ENCODE assay signal across 8 mouse cellular contexts in genomic region chr7:114275372-114276004, GRCm38 (mm10). TPM values are rescaled to one million over a fixed set of nuclear protein-coding genes. Genes with fewer than 3 reads are reported as not detected.
DNase-seq lines count a peak whose midpoint lies in the region; ATAC-seq and TF ChIP-seq lines count a peak whose summit lies in the region.

No protein-coding gene starts in this region.

- TF ChIP-seq CTCF in thymus, adult 2 months (IDR thresholded peaks at IDR 0.05; ENCODE audit: borderline replicate concordance, control insufficient read depth, extremely low read depth, insufficient read depth, low read length, poor library complexity): no peak
- TF ChIP-seq CTCF in small intestine, adult 2 months (IDR thresholded peaks at IDR 0.05; ENCODE audit: extremely low read depth, insufficient read length, insufficient replicate concordance, low read depth, low read length): no peak

- peaks cover 23% of the 10 kb centered on the region for H3K36me3 ChIP-seq in thymus, adult 2 months (ENCODE audit: control insufficient read depth, insufficient read depth, low read length)
- H3K36me3 ChIP-seq in limb, embryonic 14.5 days (ENCODE audit: control insufficient read depth, insufficient read depth, low read length): peaks cover 35% of the 10 kb centered on the region
- H3K36me3 ChIP-seq in small intestine, adult 2 months (ENCODE audit: control insufficient read depth, insufficient read depth, low read length): peaks cover 10% of the 10 kb centered on the region

- no peak for TF ChIP-seq POLR2A in thymus, adult 2 months (IDR thresholded peaks at IDR 0.05; ENCODE audit: control insufficient read depth, extremely low read depth, insufficient read depth, low read length, poor library complexity)
- TF ChIP-seq POLR2A in limb, embryonic 14.5 days (IDR thresholded peaks at IDR 0.05; ENCODE audit: borderline replicate concordance, extremely low read depth, insufficient read depth, insufficient read length): no peak
- TF ChIP-seq POLR2A in small intestine, adult 2 months (IDR thresholded peaks at IDR 0.05; ENCODE audit: low read depth, low read length): no peak

- under 1% methylated on average over 24 of the region's 24 CpGs for WGBS in thymus, adult 2 months
- 1% methylated on average over 21 of the region's 24 CpGs for WGBS in limb, embryonic 14.5 days
- WGBS in small intestine, adult 2 months: under 1% methylated on average over 24 of the region's 24 CpGs

- peak overlapping the region; percentile 85 for H3K4me2 ChIP-seq in limb, embryonic 14.5 days (replicated peaks; ENCODE audit: low read depth, low read length, severe bottlenecking)

- no peak overlapping the region for H3K27ac ChIP-seq in thymus, adult 2 months (ENCODE audit: control insufficient read depth, insufficient read depth, low read length)
- H3K27ac ChIP-seq in limb, embryonic 14.5 days (replicated peaks; ENCODE audit: low read depth, low read length): no peak overlapping the region
- H3K27ac ChIP-seq in small intestine, adult 2 months (ENCODE audit: insufficient read depth, low read depth, low read length): peak overlapping the region; percentile 51; the same call in 1 of the 2 replicates

- H3K27me3 ChIP-seq in thymus, adult 2 months (ENCODE audit: control insufficient read depth, insufficient read depth, low read length): no peaks in the 10 kb centered on the region
- no peaks in the 10 kb centered on the region for H3K27me3 ChIP-seq in limb, embryonic 14.5 days (ENCODE audit: control insufficient read depth, insufficient read depth, low read length)
- no peaks in the 10 kb centered on the region for H3K27me3 ChIP-seq in small intestine, adult 2 months (ENCODE audit: control insufficient read depth, insufficient read depth, low read length)

- H3K4me1 ChIP-seq in thymus, adult 2 months (replicated peaks; ENCODE audit: control insufficient read depth, insufficient read depth, low read length): 0 out of 2 replicates have a peak, but pooled peaks cover 2% of the 10 kb centered on the region
- 0 out of 2 replicates have a peak, but pooled peaks cover 9% of the 10 kb centered on the region for H3K4me1 ChIP-seq in limb, embryonic 14.5 days (ENCODE audit: control insufficient read depth, insufficient read depth, low read length)
- peaks cover 2% of the 10 kb centered on the region; the same call in 1 of the 2 replicates for H3K4me1 ChIP-seq in small intestine, adult 2 months (ENCODE audit: control insufficient read depth, insufficient read depth, insufficient read length, low read length)

- H3K9me3 ChIP-seq in limb, embryonic 14.5 days (ENCODE audit: control insufficient read depth, low read length): no peaks in the 10 kb centered on the region

- ATAC-seq in erythroblast, adult 5-6 weeks (replicated peaks; ENCODE audit: low FRiP score, poor library complexity, severe bottlenecking): peak; percentile 91
- peak; percentile 78 for ATAC-seq in limb, embryonic 14.5 days (ENCODE audit: low FRiP score, low read depth)

- peak overlapping the region; percentile 75 for H3K9ac ChIP-seq in limb, embryonic 14.5 days (ENCODE audit: low read depth, low read length, severe bottlenecking)

- no peak for DNase-seq in thymus, adult 2 months
- no peak for DNase-seq in thymus, postnatal 4 days
- DNase-seq in limb, embryonic 14.5 days (ENCODE audit: low spot score): no peak
- DNase-seq in urinary bladder, postnatal 4 days (ENCODE audit: low spot score in 2 of 2): no peak
- DNase-seq in lung, adult 18-20 months: no peak
- DNase-seq in frontal cortex, postnatal 36 days (ENCODE audit: low spot score in 2 of 2): no peak

- peak overlapping the region; percentile 73 for H3K4me3 ChIP-seq in thymus, adult 2 months (ENCODE audit: control insufficient read depth, insufficient read depth, low read length)
- peak overlapping the region; percentile 84 for H3K4me3 ChIP-seq in limb, embryonic 14.5 days (replicated peaks; ENCODE audit: low read length)
- H3K4me3 ChIP-seq in small intestine, adult 2 months (ENCODE audit: low read depth, low read length): peak overlapping the region; percentile 84

RNA-seq across cellular contexts. Expression of gene Psma1, which starts 0.4 kb away (rescaled TPM):
- polyA plus RNA-seq in thymus, adult 2 months (2012; rRNA removed): 112 and 133 TPM in 2 replicates
- total RNA-seq in erythroblast, adult 5-6 weeks (2015; ENCODE audit: low replicate concordance): 70.8 and 174 TPM in 2 replicates
- total RNA-seq in erythroblast, adult 5-6 weeks (2017; ENCODE audit: low replicate concordance): 73.9 and 79.0 TPM in 2 replicates
- polyA plus RNA-seq in limb, embryonic 14.5 days (2012; rRNA removed): 191 and 235 TPM in 2 replicates
- 343 and 351 TPM in 2 replicates for polyA plus RNA-seq in limb, embryonic 14.5 days (2014; fragmentation: Nextera tagmentation; extraction: Ambion mirVana)
- polyA plus RNA-seq in small intestine, adult 2 months (2012; rRNA removed): 21.6 and 39.1 TPM in 2 replicates

RNA-seq across cellular contexts. Expression of gene Copb1, which starts 21.0 kb away (rescaled TPM):
- 42.1 and 43.5 TPM in 2 replicates for polyA plus RNA-seq in thymus, adult 2 months (2012; rRNA removed)
- 45.1 and 77.8 TPM in 2 replicates for total RNA-seq in erythroblast, adult 5-6 weeks (2015; ENCODE audit: low replicate concordance)
- 19.0 and 22.6 TPM in 2 replicates for total RNA-seq in erythroblast, adult 5-6 weeks (2017; ENCODE audit: low replicate concordance)
- 90.3 and 112 TPM in 2 replicates for polyA plus RNA-seq in limb, embryonic 14.5 days (2012; rRNA removed)
- polyA plus RNA-seq in limb, embryonic 14.5 days (2014; fragmentation: Nextera tagmentation; extraction: Ambion mirVana): 150 and 157 TPM in 2 replicates
- 7.9 and 21.3 TPM in 2 replicates for polyA plus RNA-seq in small intestine, adult 2 months (2012; rRNA removed)
